Mouse (Mus musculus) lung, adult 2 months (tissue): ENCODE data around the gene Noxo1. TPM values are rescaled to one million over a fixed set of nuclear protein-coding genes. Genes with fewer than 3 reads are reported as not detected.
"Not testable (repeated sequence)": the region's sequence is repeated elsewhere in the genome, so short reads cannot be mapped to it uniquely, and the experiment has no call there.

Experiments
- DNase-seq: peaks from one replicate; pipeline ENCODE4 v3.0.0; 2022
- H3K4me1 ChIP-seq: fragments of 200-500 bp; 2 replicates; pipeline ENCODE4 v1.6.1; 2011; ENCODE audit warnings: low read length; ENCODE audit not compliant: control insufficient read depth, insufficient read depth
- H3K4me3 ChIP-seq: fragments of 200-500 bp; replicated peaks from 2 replicates; pipeline ENCODE3; 2011; ENCODE audit warnings: low read depth, mild to moderate bottlenecking, control low read depth, low read length; ENCODE audit errors: extremely low read depth
- CTCF ChIP-seq: fragments of 200-500 bp; IDR thresholded peaks from 2 replicates; pipeline ENCODE4 v1.5.1; 2011; ENCODE audit warnings: mild to moderate bottlenecking, low read length, control low read depth; ENCODE audit not compliant: insufficient read depth
- POLR2A ChIP-seq: fragments of 200-500 bp; IDR thresholded peaks from 2 replicates; pipeline ENCODE4 v1.6.1; 2011; ENCODE audit warnings: low read depth, mild to moderate bottlenecking, control low read depth, low read length, borderline replicate concordance; ENCODE audit errors: extremely low read depth
- WGBS: fragments of 180-500 bp; shearing (Covaris S2); methylation state at CpG from one replicate; pipeline ENCODE4 v1.1.7; 2018; 5-methylcytosine and 5-hydroxymethylcytosine counted together
- polyA plus RNA-seq: library from polyadenylated mRNA; depleted of rRNA; stranded (reverse); fragments of >200 nt; gene quantifications from 2 replicates; pipeline ENCODE4 v1.2.3, GENCODE M21; 2012

Noxo1 gene
- polyA plus RNA-seq, 1 experiment, result 14.2 TPM

- WGBS, result 97% methylated on average over 15 of the region's 15 CpGs
- no peak for DNase-seq
- H3K4me3 ChIP-seq, result no peak overlapping the region
- no peak for TF ChIP-seq POLR2A
- TF ChIP-seq CTCF, result no peak
- H3K4me1 ChIP-seq, result peaks cover 4% of the 10 kb centered on the region; the same call in 1 of the 2 replicates
Measured at GRCm38 (mm10) chr17:24716166-24716682, 20.2 kb downstream of the Noxo1 start.

- WGBS, result 85% methylated on average over 4 of the region's 4 CpGs
- no peak for TF ChIP-seq POLR2A
- no peak for TF ChIP-seq CTCF
- H3K4me3 ChIP-seq, result no peak within 1 kb of the TSS
- DNase-seq, result no peak
- H3K4me1 ChIP-seq, result peaks cover 6% of the 10 kb centered on the region; the same call in 1 of the 2 replicates
Measured at GRCm38 (mm10) chr17:24717943-24718342, 21.9 kb downstream of the Noxo1 start, which contains the start of the genes Rnf151 and Rps2. Gene Rnf151, minus strand, starts transcription at chr17:24718063. Gene Rps2, plus strand, starts transcription at chr17:24718116.

- not testable (repeated sequence) for H3K4me1 ChIP-seq, DNase-seq, H3K4me3 ChIP-seq
- WGBS, result 57% methylated on average over 5 of the region's 5 CpGs
Measured at GRCm38 (mm10) chr17:24718938-24719337, 22.9 kb downstream of the Noxo1 start.

- no peak for TF ChIP-seq CTCF
- TF ChIP-seq POLR2A, result peak; percentile 95
- under 1% methylated on average over 61 of the region's 61 CpGs for WGBS
- peak; percentile 96 for DNase-seq
- H3K4me1 ChIP-seq, result peaks cover 10% of the 10 kb centered on the region; the same call in 1 of the 2 replicates
- peak overlapping the region; percentile 77 for H3K4me3 ChIP-seq
Measured at GRCm38 (mm10) chr17:24719494-24720222, 23.6 kb downstream of the Noxo1 start.

GRCm38 (mm10) chr17:24720616-24721015 lies 24.6 kb downstream of the Noxo1 start:
- not testable (repeated sequence) for H3K4me1 ChIP-seq, DNase-seq
- H3K4me3 ChIP-seq, result peak overlapping the region; percentile 27
- WGBS, result 3% methylated on average over 11 of the region's 11 CpGs

GRCm38 (mm10) chr17:24721383-24721955 lies 25.4 kb downstream of the Noxo1 start:
- WGBS, result 39% methylated on average over 7 of the region's 7 CpGs
- H3K4me3 ChIP-seq, DNase-seq: not testable (repeated sequence)

GRCm38 (mm10) chr17:24722220-24722924 lies 26.3 kb downstream of the Noxo1 start:
- Histone ChIP-seq H3K4me3 (no peak overlapping the region), H3K4me1 (peaks cover 10% of the 10 kb centered on the region; the same call in 1 of the 2 replicates)
- TF ChIP-seq POLR2A (no peak), CTCF (no peak)
- 33% methylated on average over 13 of the region's 13 CpGs for WGBS
- no peak for DNase-seq

More at GRCm38 (mm10) chr17:24721383-24721955, 25.4 kb downstream of the Noxo1 start:
- H3K4me1 ChIP-seq, result not testable (repeated sequence)

GRCm38 (mm10) chr17:24723122-24723880 lies 27.3 kb downstream of the Noxo1 start:
- no peak for DNase-seq
- Histone ChIP-seq H3K4me3 (peak overlapping the region; percentile 99), H3K4me1 (peaks cover 10% of the 10 kb centered on the region; the same call in 1 of the 2 replicates)
- 1% methylated on average over 12 of the region's 12 CpGs for WGBS
- TF ChIP-seq POLR2A, result no peak
- TF ChIP-seq CTCF, result no peak

- peak overlapping the region; percentile 99 for H3K4me3 ChIP-seq
- WGBS, result 1% methylated on average over 15 of the region's 15 CpGs
- TF ChIP-seq POLR2A, result no peak
- TF ChIP-seq CTCF, result no peak
- H3K4me1 ChIP-seq, result peaks cover 10% of the 10 kb centered on the region; the same call in 1 of the 2 replicates
- no peak for DNase-seq
Measured at GRCm38 (mm10) chr17:24723881-24724180, 27.8 kb downstream of the Noxo1 start.
